Mouse (Mus musculus): ENCODE measurements at regions not wholly inside any gene's neighbourhood (a gene's known extent, or its start where the extent isn't known, plus 50 kb on each side); places are given as distances from the start of the nearest gene placed in this dataset.

DNA sequence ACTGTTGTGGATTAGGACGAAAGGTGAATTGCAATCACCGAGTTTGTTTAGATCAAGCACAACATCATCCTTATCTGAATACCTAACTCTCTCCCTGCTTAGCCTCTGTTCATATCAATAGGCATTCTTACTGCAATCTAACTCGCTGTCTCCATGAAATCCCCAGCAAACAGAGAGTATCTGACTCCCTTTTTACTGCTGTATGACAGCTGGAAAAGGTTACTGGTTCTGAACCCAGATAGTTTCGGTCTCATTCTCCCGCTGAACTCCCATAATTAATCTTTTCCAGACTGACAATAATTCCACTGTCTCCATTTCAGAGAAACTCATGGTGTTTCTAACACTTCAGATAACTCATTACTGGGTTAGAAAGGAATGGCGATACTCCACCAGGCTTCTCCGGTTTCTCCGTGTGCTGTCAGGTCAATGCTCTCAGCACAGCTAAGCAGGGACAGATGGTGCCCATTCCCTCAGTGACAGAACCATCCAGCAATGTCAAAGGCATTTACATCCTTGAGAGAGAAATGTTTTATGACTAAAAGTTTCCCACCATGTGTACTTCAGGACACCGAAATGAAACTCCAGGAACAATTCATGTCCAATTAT lies 167.5 kb upstream of the Itga4 start:
- TF ChIP-seq POLR2A (IDR thresholded peaks at IDR 0.05; ENCODE audit: low read depth, low read length), result no peak
- TF ChIP-seq CTCF (conservative IDR thresholded peaks at IDR 0.05; ENCODE audit: insufficient read depth, insufficient read length, low read depth, low read length), result no peak

All from kidney, adult 2 months (tissue).